Mouse (Mus musculus) midbrain, embryonic 11.5 days (tissue): ENCODE data around the gene Apoc1. TPM values are rescaled to one million over a fixed set of nuclear protein-coding genes. Genes with fewer than 3 reads are reported as not detected.

Experiments
- ATAC-seq: fragments of 200-750 bp; cut with Nextera tagmentation; 2 replicates; pipeline ENCODE4 v1.8.0; 2017; ENCODE audit warnings: moderate TSS enrichment, moderate library complexity; ENCODE audit not compliant: low FRiP score
- DNase-seq: peaks from one replicate; pipeline ENCODE4 v3.0.0; 2015; ENCODE audit warnings: low spot score; ENCODE audit errors: missing footprints
- H3K27ac ChIP-seq: fragments of 300-500 bp; sonication (generic); 2 replicates; pipeline ENCODE4 v1.5.1; 2014; ENCODE audit warnings: low read depth, low read length
- H3K27me3 ChIP-seq: fragments of 300-500 bp; sonication (generic); 2 replicates; pipeline ENCODE4 v1.6.1; 2014; ENCODE audit warnings: mild to moderate bottlenecking, low read length, moderate library complexity, mixed read lengths; ENCODE audit not compliant: control insufficient read depth, insufficient read depth
- H3K36me3 ChIP-seq: fragments of 300-500 bp; sonication (generic); 2 replicates; pipeline ENCODE4 v1.6.1; 2014; ENCODE audit warnings: mild to moderate bottlenecking, low read length, moderate library complexity, mixed read lengths; ENCODE audit not compliant: control insufficient read depth, insufficient read depth
- H3K4me1 ChIP-seq: fragments of 300-500 bp; sonication (generic); 2 replicates; pipeline ENCODE4 v1.6.1; 2014; ENCODE audit warnings: low read length; ENCODE audit not compliant: control insufficient read depth, insufficient read depth
- H3K4me2 ChIP-seq: fragments of 300-500 bp; sonication (generic); 2 replicates; pipeline ENCODE4 v1.6.1; 2014; ENCODE audit warnings: mild to moderate bottlenecking, moderate library complexity
- H3K4me3 ChIP-seq: fragments of 300-500 bp; sonication (generic); 2 replicates; pipeline ENCODE4 v1.5.1; 2014; ENCODE audit warnings: low read depth, low read length
- H3K9ac ChIP-seq: fragments of 300-500 bp; sonication (generic); 2 replicates; pipeline ENCODE4 v1.6.1; 2014; ENCODE audit warnings: low read length
- H3K9me3 ChIP-seq: fragments of 300-500 bp; sonication (generic); 2 replicates; pipeline ENCODE4 v1.6.1; 2016; ENCODE audit warnings: low read length; ENCODE audit not compliant: control insufficient read depth
- WGBS: fragments of 180-500 bp; shearing (Covaris S2); extraction: QIAGEN DNeasy Blood & Tissue Kit; methylation state at CpG from one replicate; pipeline ENCODE4 v1.1.7; 2014; 5-methylcytosine and 5-hydroxymethylcytosine counted together
- polyA plus RNA-seq: library from polyadenylated mRNA; unstranded; fragments of >200 nt; fragmentation: Nextera tagmentation; extraction: Ambion mirVana; gene quantifications from 2 replicates; pipeline ENCODE4 v1.2.1, GENCODE M21; 2014

Gene Apoc1
- polyA plus RNA-seq, 1 experiment from 2014 or later = 3.2 TPM

- DNase-seq (no peak), ATAC-seq (no peak)
- Histone ChIP-seq H3K27me3 (no peaks in the 10 kb centered on the region), H3K4me1 (no peaks in the 10 kb centered on the region), H3K27ac (no peak overlapping the region), H3K36me3 (peaks cover 19% of the 10 kb centered on the region; the same call in 1 of the 2 replicates), H3K4me3 (no peak overlapping the region), H3K9ac (no peak overlapping the region), H3K9me3 (no peaks in the 10 kb centered on the region), H3K4me2 (no peak overlapping the region)
- 91% methylated on average over 6 of the region's 6 CpGs for WGBS
Observed at GRCm38 (mm10) chr7:19651063-19651786, 41.2 kb downstream of the Apoc1 start.

- 92% methylated on average over 4 of the region's 4 CpGs for WGBS
- no peak overlapping the region for H3K4me3 ChIP-seq
- no peaks in the 10 kb centered on the region for H3K4me1 ChIP-seq
Observed at GRCm38 (mm10) chr7:19641223-19641622, 51.2 kb downstream of the Apoc1 start.

More at GRCm38 (mm10) chr7:19641223-19641622, 51.2 kb downstream of the Apoc1 start:
- Histone ChIP-seq H3K27ac (no peak overlapping the region), H3K9ac (no peak overlapping the region), H3K36me3 (peaks cover 44% of the 10 kb centered on the region), H3K27me3 (no peaks in the 10 kb centered on the region), H3K9me3 (no peaks in the 10 kb centered on the region), H3K4me2 (no peak overlapping the region)
- DNase-seq (no peak), ATAC-seq (no peak)

Other genes starting within 250 kb of the Apoc1 start
- gene Mark4, start 233.8 kb downstream of the Apoc1 start, polyA plus RNA-seq = 8.9 and 10.7 TPM in 2 replicates
- gene Exoc3l2, start 229.3 kb downstream of the Apoc1 start, polyA plus RNA-seq = 0.77 and 1.1 TPM in 2 replicates
- 2.6 TPM in 2 replicates for gene Bloc1s3, start 184.3 kb downstream of the Apoc1 start, polyA plus RNA-seq
- 41.5 and 51.6 TPM in 2 replicates for gene Trappc6a, start 184.3 kb downstream of the Apoc1 start, polyA plus RNA-seq
- gene Nkpd1, start 174.8 kb downstream of the Apoc1 start, polyA plus RNA-seq = not detected in 2 replicates
- 2.8 and 3.0 TPM in 2 replicates for gene Ppp1r37, start 129.6 kb downstream of the Apoc1 start, polyA plus RNA-seq
- gene Zfp296, start 115.4 kb downstream of the Apoc1 start, polyA plus RNA-seq = 0.10 and 0.20 TPM in 2 replicates
- 152 and 161 TPM in 2 replicates for gene Gemin7, start 115.1 kb downstream of the Apoc1 start, polyA plus RNA-seq
- gene Clasrp, start 88.2 kb downstream of the Apoc1 start, polyA plus RNA-seq = 44.6 and 46.1 TPM in 2 replicates
- 3.7 and 4.3 TPM in 2 replicates for gene Relb, start 63.2 kb downstream of the Apoc1 start, polyA plus RNA-seq
- gene Clptm1, start 27.6 kb downstream of the Apoc1 start, polyA plus RNA-seq = 89.7 and 94.1 TPM in 2 replicates
- not detected in 2 replicates for gene Apoc2, start 14.7 kb downstream of the Apoc1 start, polyA plus RNA-seq
- gene Gm44805, start 11.2 kb downstream of the Apoc1 start, polyA plus RNA-seq = not detected in 2 replicates
- not detected in 2 replicates for gene Apoc4, start 11.2 kb downstream of the Apoc1 start, polyA plus RNA-seq
- 180 and 196 TPM in 2 replicates for gene Apoe, start 6.5 kb upstream of the Apoc1 start, polyA plus RNA-seq
- 113 and 138 TPM in 2 replicates for gene Tomm40, start 22.8 kb upstream of the Apoc1 start, polyA plus RNA-seq
- gene Nectin2, start 57.8 kb upstream of the Apoc1 start, polyA plus RNA-seq = 48.0 and 52.8 TPM in 2 replicates
- 11.7 and 13.2 TPM in 2 replicates for gene Bcam, start 78.4 kb upstream of the Apoc1 start, polyA plus RNA-seq
- not detected in 2 replicates for gene Cblc, start 104.1 kb upstream of the Apoc1 start, polyA plus RNA-seq
- gene Bcl3, start 130.1 kb upstream of the Apoc1 start, polyA plus RNA-seq = 0.47 and 0.67 TPM in 2 replicates
- 0.22 TPM in 1 of 2 replicates, not detected in the other for gene Gm19345, start 159.3 kb upstream of the Apoc1 start, polyA plus RNA-seq
- not detected in 2 replicates for gene Ceacam16, start 168.6 kb upstream of the Apoc1 start, polyA plus RNA-seq
- gene Ceacam19, start 195.3 kb upstream of the Apoc1 start, polyA plus RNA-seq = not detected in 2 replicates
- 2.8 and 3.0 TPM in 2 replicates for gene Pvr, start 228.5 kb upstream of the Apoc1 start, polyA plus RNA-seq